Comparison of ENCODE assay signal across 8 mouse cellular contexts in the genomic region with DNA sequence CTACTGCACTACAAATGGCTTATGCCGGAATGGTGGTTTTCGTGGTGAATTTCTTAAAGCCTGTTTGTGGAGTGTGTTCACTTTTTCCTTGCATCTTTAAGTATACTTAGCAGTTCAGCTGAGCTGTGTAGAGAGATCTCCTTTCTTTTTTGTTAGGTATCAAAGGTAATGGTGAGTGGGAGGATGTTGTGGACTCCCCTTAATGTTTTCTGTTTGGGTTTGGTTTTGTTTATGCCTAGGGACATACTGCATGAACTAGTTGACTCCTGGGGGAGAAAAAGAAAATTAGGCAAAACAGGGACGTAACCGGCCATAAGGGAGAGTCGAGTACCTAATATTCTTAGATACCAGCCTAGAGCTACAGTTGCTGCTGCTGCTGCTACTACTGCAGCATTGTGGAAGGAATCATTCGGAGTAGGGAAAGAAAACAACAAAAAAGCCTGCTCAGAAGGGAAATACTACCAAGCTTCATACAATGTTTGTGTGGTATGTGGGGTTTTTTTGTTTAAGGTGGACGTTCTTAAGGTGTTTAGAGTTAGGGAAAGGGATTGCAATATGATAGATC. TPM values are rescaled to one million over a fixed set of nuclear protein-coding genes. Genes with fewer than 3 reads are reported as not detected.
A peak's percentile ranks its signal among the peaks of the same experiment; 100 is the strongest.
DNase-seq lines count a peak whose midpoint lies in the region; ATAC-seq and TF ChIP-seq lines count a peak whose summit lies in the region.

No protein-coding gene starts in this region.

- H3K4me2 ChIP-seq in forebrain, embryonic 14.5 days (ENCODE audit: low read length) = peak overlapping the region; percentile 64
- peak overlapping the region; percentile 72 for H3K4me2 ChIP-seq in liver, embryonic 14.5 days (ENCODE audit: low read depth)

- H3K4me3 ChIP-seq in ES-Bruce4 (ENCODE audit: low read depth, low read length) = no peak overlapping the region
- peak overlapping the region; percentile 91 for H3K4me3 ChIP-seq in forebrain, embryonic 14.5 days (ENCODE audit: low read depth, low read length)
- peak overlapping the region; percentile 81 for H3K4me3 ChIP-seq in liver, embryonic 14.5 days (ENCODE audit: insufficient read depth in 1 of 2, low read depth in 2 of 2, low read length in 2 of 2)

- H3K27ac ChIP-seq in ES-Bruce4 (ENCODE audit: insufficient read depth, low read length) = no peak overlapping the region
- peak overlapping the region; percentile 100; the same call in 1 of the 2 replicates for H3K27ac ChIP-seq in forebrain, embryonic 14.5 days (ENCODE audit: low read depth, low read length)
- no peak overlapping the region for H3K27ac ChIP-seq in liver, embryonic 14.5 days

- H3K27me3 ChIP-seq in ES-Bruce4 (ENCODE audit: control insufficient read depth, insufficient read depth, low read length, poor library complexity, severe bottlenecking) = no peaks in the 10 kb centered on the region
- H3K27me3 ChIP-seq in forebrain, embryonic 14.5 days (replicated peaks; ENCODE audit: control insufficient read depth, insufficient read depth, low read length) = no peaks in the 10 kb centered on the region
- H3K27me3 ChIP-seq in liver, embryonic 14.5 days (ENCODE audit: control insufficient read depth, insufficient read depth, low read length) = no peaks in the 10 kb centered on the region

- TF ChIP-seq POLR2A in ES-Bruce4 (IDR thresholded peaks at IDR 0.05; ENCODE audit: insufficient read depth, low read length) = no peak

- peak overlapping the region; percentile 96 for H3K9ac ChIP-seq in ES-Bruce4 (ENCODE audit: low read depth, poor library complexity, severe bottlenecking)
- peak overlapping the region; percentile 97 for H3K9ac ChIP-seq in forebrain, embryonic 14.5 days (ENCODE audit: low read length)
- H3K9ac ChIP-seq in liver, embryonic 14.5 days (replicated peaks) = peak overlapping the region; percentile 85

- intact Hi-C loops in heart, postnatal 25 days (cut with DNase I) = loop anchor here (10.0 kb wide), 1 partner anchor 224 kb away; no protein-coding TSS in a partner anchor

- no peaks in the 10 kb centered on the region for H3K36me3 ChIP-seq in ES-Bruce4 (ENCODE audit: control insufficient read depth, insufficient read depth, low read length, poor library complexity, severe bottlenecking)
- H3K36me3 ChIP-seq in forebrain, embryonic 14.5 days (ENCODE audit: control insufficient read depth, insufficient read depth, low read length) = no peaks in the 10 kb centered on the region
- H3K36me3 ChIP-seq in liver, embryonic 14.5 days (replicated peaks; ENCODE audit: control insufficient read depth, insufficient read depth, low read depth) = no peaks in the 10 kb centered on the region

- no peaks in the 10 kb centered on the region for H3K9me3 ChIP-seq in ES-Bruce4 (replicated peaks; ENCODE audit: control insufficient read depth, insufficient read depth, low read length, poor library complexity, severe bottlenecking)
- no peaks in the 10 kb centered on the region for H3K9me3 ChIP-seq in forebrain, embryonic 14.5 days (replicated peaks; ENCODE audit: control insufficient read depth, low read length)
- no peaks in the 10 kb centered on the region for H3K9me3 ChIP-seq in liver, embryonic 14.5 days (ENCODE audit: control insufficient read depth, low read length)

- peak; percentile 28 for DNase-seq in heart, adult 11 months
- no peak for DNase-seq in heart, postnatal 25 days (ENCODE audit: low spot score)
- peak; percentile 38 for DNase-seq in forebrain, embryonic 14.5 days (ENCODE audit: low spot score)
- DNase-seq in liver, embryonic 14.5 days (ENCODE audit: low read depth in 3 of 3, low spot score in 3 of 3) = no peak
- no peak for DNase-seq in adrenal gland, postnatal 10 days
- DNase-seq in right cerebral cortex, postnatal 4 days = no peak
- no peak for DNase-seq in ovary, adult 18-20 months (ENCODE audit: low spot score)

- WGBS in forebrain, embryonic 14.5 days = under 1% methylated on average over 7 of the region's 7 CpGs
- 23% methylated on average over 7 of the region's 7 CpGs for WGBS in liver, embryonic 14.5 days (ENCODE audit: insufficient replicate concordance)

- no peak for ATAC-seq in forebrain, embryonic 14.5 days
- no peak for ATAC-seq in liver, embryonic 14.5 days (ENCODE audit: insufficient read depth)

- H3K4me1 ChIP-seq in ES-Bruce4 (ENCODE audit: control insufficient read depth, insufficient read depth, low read length) = no peaks in the 10 kb centered on the region
- peaks cover 16% of the 10 kb centered on the region for H3K4me1 ChIP-seq in forebrain, embryonic 14.5 days (ENCODE audit: control insufficient read depth, insufficient read depth, low read length)
- H3K4me1 ChIP-seq in liver, embryonic 14.5 days (replicated peaks; ENCODE audit: control insufficient read depth in 2 of 2, insufficient read depth in 2 of 2, low read length in 1 of 2) = peaks cover 10 to 13% of the 10 kb centered on the region in 2 experiments

- no peak for TF ChIP-seq CTCF in ES-Bruce4 (IDR thresholded peaks at IDR 0.05; ENCODE audit: low read depth, low read length)
- no peak for TF ChIP-seq CTCF in liver, embryonic 14.5 days (IDR thresholded peaks at IDR 0.05; ENCODE audit: low read depth)

- no peak for TF ChIP-seq EP300 in ES-Bruce4 (IDR thresholded peaks at IDR 0.05; ENCODE audit: insufficient read depth, low read depth, low read length)
- no peak for TF ChIP-seq EP300 in liver, embryonic 14.5 days (IDR thresholded peaks at IDR 0.05; ENCODE audit: low read depth)

RNA-seq across cellular contexts. Expression of gene Glcci1, which starts 1.5 kb away (rescaled TPM):
- total RNA-seq in heart, postnatal 25 days (2021) = 10 to 100 TPM in 1 of 2 experiments, 1 to 10 TPM in 1; 8.8 to 10.8 TPM
- polyA plus RNA-seq in ES-Bruce4 (2011; ENCODE audit: insufficient read depth, insufficient read length, low read depth, missing spikeins) = 2.8 and 4.1 TPM in 2 replicates
- 10.6 and 10.9 TPM in 2 replicates for polyA plus RNA-seq in forebrain, embryonic 14.5 days (2014; fragmentation: Nextera tagmentation; extraction: Ambion mirVana)
- 0.84 and 1.2 TPM in 2 replicates for polyA plus RNA-seq in liver, embryonic 14.5 days (2012; rRNA removed)
- 1.5 and 2.4 TPM in 2 replicates for polyA plus RNA-seq in liver, embryonic 14.5 days (2014; fragmentation: Nextera tagmentation; extraction: Ambion mirVana)
- total RNA-seq in adrenal gland, postnatal 10 days (2021) = 10 to 100 TPM; 26.2 to 34.0 TPM

Comparison
In these comparisons a context has a peak if more than half of its experiments do, and no peak if none do; other contexts are left out.
1. DNase-seq: peak in heart, adult 11 months (single experiment) and forebrain, embryonic 14.5 days (single experiment); none in heart, postnatal 25 days (single experiment), liver, embryonic 14.5 days (0 of 3), adrenal gland, postnatal 10 days (single experiment), right cerebral cortex, postnatal 4 days (single experiment) and ovary, adult 18-20 months (single experiment).
2. Peak in every context shown above with its lines, with median percentiles within 50 percentile points of each other: H3K9ac ChIP-seq.